Mouse (Mus musculus): ENCODE measurements at regions not wholly inside any gene's neighbourhood (a gene's known extent, or its start where the extent isn't known, plus 50 kb on each side); places are given as distances from the start of the nearest gene placed in this dataset.

- no peak for DNase-seq
These were observed 1001.8 kb upstream of the Tenm3 start for GRCm38 (mm10) chr8:49845575-49845974.

DNA sequence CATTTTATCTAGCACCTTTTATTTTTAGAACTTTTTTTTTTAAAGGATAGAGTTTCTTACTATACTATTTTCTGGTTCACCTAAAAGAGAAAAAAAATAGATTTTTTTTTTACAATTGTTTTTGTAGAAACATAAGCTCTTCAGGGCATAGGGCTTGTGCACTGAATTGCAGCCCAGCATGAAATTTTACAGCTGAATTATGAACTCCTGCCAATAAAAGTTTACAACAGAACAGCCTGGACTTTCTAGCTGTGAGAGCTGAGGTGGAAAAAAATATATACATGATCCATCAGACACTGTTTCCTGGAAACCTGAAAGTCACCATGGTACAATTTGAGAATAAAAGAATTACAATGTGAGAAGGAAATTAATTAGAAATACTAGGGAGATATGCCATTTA is 988.2 kb upstream of the Tenm3 start:
- DNase-seq = no peak

DNA sequence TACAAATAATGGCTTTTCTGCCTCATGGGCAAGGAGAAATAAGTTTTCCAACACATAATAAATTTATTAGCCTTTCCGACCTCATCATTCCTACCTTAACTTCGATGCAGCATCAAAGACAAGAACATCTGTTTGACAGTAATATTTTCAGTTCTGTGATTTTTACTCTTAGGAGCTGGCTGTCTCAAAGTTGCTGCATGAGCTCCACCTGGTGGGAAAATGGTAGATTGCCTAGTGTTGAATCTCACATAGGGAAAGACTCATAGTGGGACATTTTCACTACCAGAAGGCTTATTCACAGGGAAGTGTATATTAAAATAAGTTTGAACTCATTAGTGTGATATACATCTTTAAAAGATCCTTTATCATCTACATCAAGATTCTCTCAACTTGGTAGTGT is 985.6 kb upstream of the Tenm3 start:
- DNase-seq = peak; percentile 5

DNA sequence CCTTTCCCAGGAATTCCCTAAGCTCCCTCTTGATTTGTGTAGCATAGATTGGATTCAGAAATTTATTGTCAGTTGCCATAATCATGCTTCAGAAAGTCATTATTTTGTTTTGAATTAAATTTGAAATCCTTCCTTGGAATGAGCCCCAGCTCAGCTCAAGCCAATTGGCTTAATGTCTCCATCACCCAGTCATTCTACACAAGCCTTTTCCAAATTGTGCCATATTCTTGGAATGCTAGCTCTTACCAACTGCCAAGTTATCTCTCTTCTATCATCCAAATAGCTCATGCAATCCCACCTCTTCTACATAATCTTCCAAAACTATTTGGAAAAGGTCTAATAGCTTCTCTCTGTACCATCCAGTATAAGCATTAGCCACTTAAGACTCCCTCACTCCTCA is 982.5 kb upstream of the Tenm3 start:
- DNase-seq = no peak

- no peak for DNase-seq
These were observed 981.2 kb upstream of the Tenm3 start for GRCm38 (mm10) chr8:49825000-49825399.

- no peak for DNase-seq
These were observed 979.0 kb upstream of the Tenm3 start for GRCm38 (mm10) chr8:49822791-49823190.

DNA sequence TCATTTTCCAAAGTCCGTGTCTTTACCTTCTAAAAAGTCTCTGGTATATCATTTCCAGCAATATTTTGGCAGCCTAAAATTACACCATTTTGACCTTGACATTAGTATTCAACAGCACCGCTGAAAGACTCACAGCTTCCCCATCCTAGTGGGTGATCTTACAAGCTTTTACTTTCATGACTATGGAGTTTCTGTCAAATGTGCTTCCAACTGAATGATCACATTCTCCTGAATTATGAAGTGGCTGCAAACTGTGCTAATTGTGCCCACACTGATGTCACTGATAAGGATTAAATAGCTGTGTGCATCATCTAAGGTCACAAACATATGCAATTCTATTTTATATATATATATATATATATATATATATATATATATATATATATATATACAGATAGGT is 955.5 kb upstream of the Tenm3 start:
- no peak for DNase-seq

DNA sequence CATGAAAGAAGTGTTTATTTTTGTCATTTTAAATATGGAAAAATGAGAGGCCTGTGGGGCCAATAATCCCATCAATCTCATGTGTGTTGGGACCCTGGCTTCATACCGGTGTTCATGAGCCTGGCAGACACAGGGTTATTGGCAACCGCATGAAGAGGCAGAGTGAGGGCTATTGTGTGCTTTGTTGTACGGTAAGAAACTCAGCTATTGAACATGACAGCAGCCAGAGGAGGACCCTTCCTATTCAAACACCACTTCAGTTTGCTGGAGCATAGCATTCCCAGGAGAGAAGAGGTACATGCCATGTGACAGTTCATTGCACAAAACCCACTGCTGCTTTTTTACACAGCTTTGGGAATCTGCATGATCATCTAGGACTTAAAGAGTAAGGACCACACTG is 953.0 kb upstream of the Tenm3 start:
- DNase-seq = no peak

DNA sequence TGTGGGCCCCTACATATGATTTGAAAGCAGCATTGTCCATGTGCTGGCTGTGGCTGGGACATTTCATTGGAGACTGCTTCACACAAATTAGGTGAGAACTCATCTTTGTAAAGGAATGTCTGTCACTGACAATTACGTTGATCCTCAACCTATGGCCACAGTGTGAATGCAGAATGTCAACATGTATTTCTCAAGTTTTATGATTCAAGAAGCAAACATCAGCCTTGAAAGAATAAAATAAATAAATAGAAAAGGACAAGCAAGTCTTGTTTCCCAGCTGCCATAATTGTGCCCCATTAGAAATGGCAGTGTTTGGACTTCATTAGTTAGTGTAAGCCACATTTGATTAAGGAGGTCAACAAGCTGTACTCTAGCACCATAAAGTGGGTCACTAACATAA is 950.7 kb upstream of the Tenm3 start:
- DNase-seq = no peak

DNA sequence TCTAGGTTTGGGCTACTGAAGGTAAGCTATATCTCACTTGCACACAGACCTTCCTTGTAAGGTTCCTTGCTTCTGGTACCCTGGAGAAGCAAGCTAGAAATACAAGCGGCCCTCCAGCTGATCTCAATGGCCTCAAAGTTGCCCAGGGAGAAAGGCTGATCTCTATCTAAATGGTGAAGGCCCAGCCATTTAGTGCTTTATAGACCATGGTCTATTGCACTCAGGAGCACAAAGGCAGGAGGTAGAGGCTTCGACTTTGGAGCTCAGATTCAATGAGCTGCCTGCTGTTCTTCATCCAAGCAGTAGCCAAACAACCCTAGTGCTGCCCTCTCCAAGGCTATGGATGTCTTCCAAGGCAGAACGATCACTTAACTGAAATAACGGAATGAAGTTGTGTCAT is 926.1 kb upstream of the Tenm3 start:
- DNase-seq = no peak

GRCm38 (mm10) chr8:49738043-49738442 is 894.3 kb upstream of the Tenm3 start:
- no peak for DNase-seq

GRCm38 (mm10) chr8:49729156-49729555 is 885.4 kb upstream of the Tenm3 start:
- DNase-seq = no peak

- DNase-seq = no peak
These were observed 868.6 kb upstream of the Tenm3 start for GRCm38 (mm10) chr8:49712371-49712770.

DNA sequence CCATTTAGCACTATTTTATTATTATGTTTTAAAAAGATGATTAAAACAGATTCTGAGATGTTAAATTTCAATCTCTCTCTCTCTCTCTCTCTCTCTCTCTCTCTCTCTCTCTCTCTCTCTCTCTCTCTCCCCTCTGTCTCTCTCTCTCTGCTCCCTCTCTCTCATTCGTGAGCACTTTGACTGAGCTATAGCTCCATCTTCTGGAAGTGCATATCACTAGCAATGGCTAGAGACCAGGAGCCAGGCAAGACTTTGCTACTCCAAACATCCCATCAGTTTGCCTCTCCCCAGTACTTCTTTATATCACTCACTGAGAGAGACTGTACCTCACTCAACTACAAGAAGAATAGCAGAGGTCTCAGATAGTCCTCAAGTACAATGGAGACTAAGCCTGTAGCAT is 865.0 kb upstream of the Tenm3 start:
- no peak for DNase-seq

DNA sequence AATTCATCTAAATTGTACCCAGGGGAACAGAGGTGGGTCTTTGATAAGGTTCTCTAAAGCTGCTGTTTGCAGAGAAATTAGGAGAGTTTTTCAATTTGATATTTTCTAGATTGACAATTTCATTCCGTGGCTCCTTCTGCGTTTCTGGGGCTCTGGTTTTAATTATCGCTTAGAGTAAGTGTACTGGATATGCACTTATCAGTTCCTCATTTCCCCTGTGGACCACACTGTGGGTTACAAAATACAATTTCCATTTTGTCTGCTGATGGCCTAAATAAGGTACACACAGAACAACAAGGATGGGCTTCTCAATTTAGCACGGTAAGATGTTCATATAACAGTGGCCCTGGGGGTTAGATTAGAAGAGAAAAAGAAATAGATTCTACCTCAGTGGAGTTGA is 855.3 kb upstream of the Tenm3 start:
- DNase-seq = no peak

DNA sequence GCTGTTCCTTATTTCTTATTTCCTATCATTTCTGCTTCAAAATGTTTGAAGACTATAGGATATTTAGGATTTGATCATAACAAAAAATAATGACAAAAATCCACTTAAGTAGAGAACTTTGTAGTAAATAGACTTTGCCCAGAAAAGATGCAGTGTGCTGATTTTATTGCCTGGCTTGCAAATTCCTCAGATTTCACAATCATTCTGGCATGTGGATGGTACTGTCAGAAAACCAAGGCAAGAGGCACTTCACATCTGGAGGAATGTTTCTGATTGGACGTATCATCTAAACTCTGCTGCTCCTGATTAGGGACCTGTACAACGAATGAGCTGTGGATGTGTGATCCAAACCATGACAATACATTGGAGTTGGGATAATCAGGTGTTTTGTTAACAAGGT is 853.0 kb upstream of the Tenm3 start:
- DNase-seq = no peak
